Comparison of ENCODE assay signal across 17 mouse cellular contexts in the genomic region with DNA sequence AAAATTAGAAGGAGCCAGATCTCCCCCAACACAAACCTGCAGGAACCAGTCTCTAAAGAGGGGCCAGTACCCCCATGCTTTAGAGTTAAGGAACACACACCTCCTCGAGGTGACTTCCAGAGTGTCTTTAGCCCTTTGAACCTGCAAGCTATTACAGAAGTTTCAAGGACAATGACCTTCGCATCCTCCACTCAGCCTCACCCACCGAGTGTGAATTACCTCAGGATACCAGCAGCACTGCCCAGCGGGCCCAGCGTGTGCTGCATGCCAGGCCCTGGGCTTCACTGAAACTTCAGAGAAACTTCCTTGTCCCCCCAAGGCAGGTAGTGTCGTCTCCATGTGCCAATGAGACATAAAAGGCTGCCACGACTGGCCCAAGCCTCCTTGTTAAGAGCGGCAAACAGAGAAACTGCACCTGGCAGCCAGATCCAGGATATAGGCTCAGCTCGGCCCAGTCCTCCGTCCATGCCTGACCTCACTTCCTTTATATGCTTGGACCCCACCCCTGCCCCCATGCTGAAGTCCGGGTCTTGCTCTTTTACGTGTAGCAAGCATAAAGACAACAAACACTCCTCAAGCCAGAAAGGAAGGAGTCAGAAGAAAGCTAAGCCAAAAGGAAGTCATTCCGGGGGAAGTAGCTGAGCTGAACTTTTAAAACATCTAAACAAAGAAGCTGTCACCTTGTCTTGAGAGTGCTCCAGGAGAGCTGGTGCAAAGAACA. TPM values are rescaled to one million over a fixed set of nuclear protein-coding genes. Genes with fewer than 3 reads are reported as not detected.
DNase-seq lines count a peak whose midpoint lies in the region; ATAC-seq and TF ChIP-seq lines count a peak whose summit lies in the region.
"Had no signal": no experiment of that assay in that cellular context is flagged by ENCODE, and none has a peak within 500 bp of the region (broad histone marks: within the 10 kb centered on the region; RNA-seq: fewer than 3 reads in every experiment).

No protein-coding gene starts in this region.

- ATAC-seq in heart, embryonic 16.5 days (replicated peaks; ENCODE audit: extremely low read depth, insufficient read depth, low FRiP score), result no peak
- 0 out of 2 replicates have a peak, but pooled peaks have one; percentile 49 for ATAC-seq in kidney, embryonic 14.5 days (ENCODE audit: low FRiP score, low TSS enrichment)
- no peak for ATAC-seq in midbrain, embryonic 15.5 days (replicated peaks)
- ATAC-seq: forebrain, embryonic 14.5 days; Patski had no signal

- no peaks in the 10 kb centered on the region for H3K79me2 ChIP-seq in heart, adult 2 months (replicated peaks; ENCODE audit: control insufficient read depth, insufficient read depth, low read length)

- peak in 1 of 2 experiments; percentile 11 for DNase-seq in heart, adult 2 months
- DNase-seq in heart, embryonic 10.5 days (ENCODE audit: low spot score), result no peak
- peak; percentile 62 for DNase-seq in lung, postnatal 10 days
- no peak for DNase-seq in spleen, postnatal 10 days (ENCODE audit: low spot score in 2 of 2)
- no peak for DNase-seq in yolk sac, embryonic 10.5 days (ENCODE audit: low spot score)
- DNase-seq: cerebellum, postnatal 10 days; embryo, embryonic 11 days; gastrocnemius, postnatal 14 days; liver had no signal

- TF ChIP-seq POLR2A in heart, adult 2 months (IDR thresholded peaks at IDR 0.05; ENCODE audit: insufficient read depth, low read depth, low read length), result no peak

- no peak overlapping the region for H3K4me3 ChIP-seq in heart, adult 2 months
- H3K4me3 ChIP-seq in heart, embryonic 10.5 days, result no peak overlapping the region
- no peak overlapping the region for H3K4me3 ChIP-seq in heart, embryonic 16.5 days (ENCODE audit: low read length)
- H3K4me3 ChIP-seq in kidney, embryonic 14.5 days (ENCODE audit: low read length), result no peak overlapping the region
- H3K4me3 ChIP-seq in midbrain, embryonic 15.5 days, result no peak overlapping the region
- H3K4me3 ChIP-seq: hindbrain, embryonic 10.5 days; myocyte had no signal

- no peak overlapping the region for H3K9ac ChIP-seq in heart, adult 2 months (ENCODE audit: low read depth, low read length)
- no peak overlapping the region for H3K9ac ChIP-seq in heart, embryonic 16.5 days (ENCODE audit: low read length)
- no peak overlapping the region for H3K9ac ChIP-seq in kidney, embryonic 14.5 days (ENCODE audit: low read depth, low read length)
- H3K9ac ChIP-seq in midbrain, embryonic 15.5 days, result no peak overlapping the region

- no peak for TF ChIP-seq CTCF in heart, adult 2 months (IDR thresholded peaks at IDR 0.05)

- no peaks in the 10 kb centered on the region for H3K9me3 ChIP-seq in heart, embryonic 10.5 days
- H3K9me3 ChIP-seq in heart, embryonic 16.5 days (replicated peaks; ENCODE audit: control insufficient read depth, low read length), result peaks cover 9% of the 10 kb centered on the region
- H3K9me3 ChIP-seq in kidney, embryonic 14.5 days (ENCODE audit: control insufficient read depth, low read length), result no peaks in the 10 kb centered on the region
- H3K9me3 ChIP-seq in midbrain, embryonic 15.5 days, result no peaks in the 10 kb centered on the region
- H3K9me3 ChIP-seq: hindbrain, embryonic 10.5 days had no signal

- H3K4me1 ChIP-seq in heart, adult 2 months (ENCODE audit: control insufficient read depth, insufficient read depth, low read length), result peaks cover 2% of the 10 kb centered on the region; the same call in 1 of the 2 replicates
- peaks cover 4% of the 10 kb centered on the region; the same call in 1 of the 2 replicates for H3K4me1 ChIP-seq in heart, embryonic 10.5 days
- H3K4me1 ChIP-seq in heart, embryonic 16.5 days (ENCODE audit: control insufficient read depth, insufficient read depth, low read length), result no peaks in the 10 kb centered on the region
- no peaks in the 10 kb centered on the region for H3K4me1 ChIP-seq in kidney, embryonic 14.5 days (ENCODE audit: control insufficient read depth, insufficient read depth, low read length)
- H3K4me1 ChIP-seq in midbrain, embryonic 15.5 days, result no peaks in the 10 kb centered on the region
- H3K4me1 ChIP-seq: hindbrain, embryonic 10.5 days had no signal

- no peak overlapping the region for H3K4me2 ChIP-seq in heart, embryonic 16.5 days (ENCODE audit: low read depth, low read length)
- no peak overlapping the region for H3K4me2 ChIP-seq in kidney, embryonic 14.5 days (replicated peaks; ENCODE audit: low read depth, low read length)
- H3K4me2 ChIP-seq in midbrain, embryonic 15.5 days, result no peak overlapping the region
- H3K4me2 ChIP-seq: midbrain, embryonic 11.5 days had no signal

- intact Hi-C loops in heart, adult 2 months (cut with DNase I), result loop anchor here (5.0 kb wide), 1 partner anchor 44 kb away; a partner anchor contains a TSS

- H3K27me3 ChIP-seq in heart, adult 2 months (ENCODE audit: control insufficient read depth, insufficient read depth, low read length), result no peaks in the 10 kb centered on the region
- no peaks in the 10 kb centered on the region for H3K27me3 ChIP-seq in heart, embryonic 10.5 days (ENCODE audit: insufficient read depth, poor library complexity, severe bottlenecking)
- H3K27me3 ChIP-seq in heart, embryonic 16.5 days (ENCODE audit: control insufficient read depth, insufficient read depth, low read length), result no peaks in the 10 kb centered on the region
- H3K27me3 ChIP-seq in kidney, embryonic 14.5 days (ENCODE audit: control insufficient read depth, insufficient read depth, low read length), result no peaks in the 10 kb centered on the region
- H3K27me3 ChIP-seq in midbrain, embryonic 15.5 days (replicated peaks), result no peaks in the 10 kb centered on the region
- H3K27me3 ChIP-seq: Patski had no signal

- 50% methylated on average over 13 of the region's 13 CpGs for WGBS in heart, adult 2 months
- WGBS in heart, embryonic 10.5 days, result 77% methylated on average over 13 of the region's 13 CpGs
- 75% methylated on average over 13 of the region's 13 CpGs for WGBS in heart, embryonic 16.5 days
- WGBS in kidney, embryonic 14.5 days, result 67% methylated on average over 13 of the region's 13 CpGs
- WGBS in midbrain, embryonic 15.5 days, result 87% methylated on average over 13 of the region's 13 CpGs

- no peaks in the 10 kb centered on the region for H3K36me3 ChIP-seq in heart, adult 2 months (ENCODE audit: control insufficient read depth, insufficient read depth, low read length)
- peaks cover 26% of the 10 kb centered on the region for H3K36me3 ChIP-seq in heart, embryonic 10.5 days
- H3K36me3 ChIP-seq in heart, embryonic 16.5 days (ENCODE audit: control insufficient read depth, insufficient read depth), result no peaks in the 10 kb centered on the region; the same call in 1 of the 2 replicates
- H3K36me3 ChIP-seq in kidney, embryonic 14.5 days (ENCODE audit: control insufficient read depth, insufficient read depth, low read length), result 0 out of 2 replicates have a peak, but pooled peaks cover 2% of the 10 kb centered on the region
- H3K36me3 ChIP-seq in midbrain, embryonic 15.5 days (replicated peaks), result 0 out of 2 replicates have a peak, but pooled peaks cover 2% of the 10 kb centered on the region

- TF ChIP-seq EP300 in heart, adult 2 months (IDR thresholded peaks at IDR 0.05; ENCODE audit: insufficient read depth, low read depth, low read length), result no peak

- peak overlapping the region; percentile 39; the same call in 1 of the 2 replicates for H3K27ac ChIP-seq in heart, adult 2 months
- no peak overlapping the region for H3K27ac ChIP-seq in heart, embryonic 10.5 days
- H3K27ac ChIP-seq in heart, embryonic 16.5 days (ENCODE audit: low read length), result 0 out of 2 replicates have a peak overlapping the region, but pooled peaks have one; percentile 9
- H3K27ac ChIP-seq in kidney, embryonic 14.5 days (ENCODE audit: low read depth, low read length), result no peak overlapping the region
- no peak overlapping the region for H3K27ac ChIP-seq in midbrain, embryonic 15.5 days
- H3K27ac ChIP-seq: hindbrain, embryonic 10.5 days had no signal

RNA-seq across cellular contexts. Expression of a gene that starts 45.2 kb away (rescaled TPM):
- total RNA-seq in heart, adult 2 months (2021), result 10 to 100 TPM in 1 of 2 experiments, 1 to 10 TPM in 1; 9.3 to 10.4 TPM
- 3.4 and 4.6 TPM in 2 replicates for polyA plus RNA-seq in heart, adult 2 months (2012; rRNA removed)
- polyA plus RNA-seq in heart, embryonic 10.5 days (2016; fragmentation: Nextera tagmentation; extraction: Ambion mirVana), result 8.4 and 11.3 TPM in 2 replicates
- 9.4 and 11.0 TPM in 2 replicates for polyA plus RNA-seq in heart, embryonic 16.5 days (2015; fragmentation: Nextera tagmentation; extraction: Ambion mirVana)
- polyA plus RNA-seq in kidney, embryonic 14.5 days (2014; fragmentation: Nextera tagmentation; extraction: Ambion mirVana), result 13.2 and 13.7 TPM in 2 replicates
- 8.9 and 9.0 TPM in 2 replicates for polyA plus RNA-seq in midbrain, embryonic 15.5 days (2015; fragmentation: Nextera tagmentation; extraction: Ambion mirVana)

Comparison
In these comparisons a context has a peak if more than half of its experiments do, and no peak if none do; other contexts are left out.
1. H3K27ac ChIP-seq: peak in heart, adult 2 months (single experiment) and heart, embryonic 16.5 days (single experiment); none in heart, embryonic 10.5 days (single experiment), kidney, embryonic 14.5 days (single experiment) and midbrain, embryonic 15.5 days (single experiment).